Mouse (Mus musculus): ENCODE data around the gene Col17a1. TPM values are rescaled to one million over a fixed set of nuclear protein-coding genes. Genes with fewer than 3 reads are reported as not detected.

The Col17a1 gene
- polyA plus RNA-seq, 2 experiments, result 0.13 to 0.23 TPM

DNA sequence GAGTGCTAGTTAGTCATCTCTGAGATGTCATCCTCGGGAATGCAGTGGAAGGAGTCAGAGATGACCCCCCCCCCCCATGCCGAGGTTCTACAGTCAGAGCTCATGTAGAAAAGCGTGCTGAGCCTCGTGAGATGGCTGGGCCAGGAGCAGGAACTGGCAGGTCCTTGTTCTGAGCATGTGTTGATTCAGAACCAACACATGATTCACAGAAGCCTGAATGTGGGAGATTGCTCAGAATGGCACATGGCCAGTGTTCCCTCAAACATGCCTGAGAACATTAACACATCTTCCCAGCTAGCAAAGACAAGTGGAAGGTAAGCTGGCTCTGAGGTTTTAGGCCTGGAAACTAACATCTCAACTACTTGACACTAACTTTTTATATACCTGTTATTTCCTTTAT is 18.5 kb upstream of the Col17a1 start:
- WGBS (ENCODE audit: insufficient replicate concordance), result 55% methylated on average over 4 of the region's 4 CpGs
- H3K9me3 ChIP-seq (ENCODE audit: control insufficient read depth, low read length), result no peaks in the 10 kb centered on the region
- ATAC-seq (ENCODE audit: insufficient read depth) (no peak), DNase-seq (ENCODE audit: low read depth in 3 of 3, low spot score in 3 of 3) (no peak)
- H3K27me3 ChIP-seq (ENCODE audit: control insufficient read depth, insufficient read depth, low read length), result no peaks in the 10 kb centered on the region
- no peak overlapping the region for H3K4me3 ChIP-seq (ENCODE audit: insufficient read depth in 1 of 2, low read depth in 2 of 2, low read length in 2 of 2)
- no peak overlapping the region for H3K4me2 ChIP-seq (ENCODE audit: low read depth)
- H3K4me1 ChIP-seq (replicated peaks; ENCODE audit: control insufficient read depth in 2 of 2, insufficient read depth in 2 of 2, low read length in 1 of 2), result peaks cover 0 to under 1% of the 10 kb centered on the region in 2 experiments; a peak in 1 of 4 replicates
- H3K36me3 ChIP-seq (replicated peaks; ENCODE audit: control insufficient read depth, insufficient read depth, low read depth), result no peaks in the 10 kb centered on the region
- H3K9ac ChIP-seq (replicated peaks), result no peak overlapping the region
- no peak for TF ChIP-seq CTCF (IDR thresholded peaks at IDR 0.05; ENCODE audit: low read depth)
- no peak overlapping the region for H3K27ac ChIP-seq

DNA sequence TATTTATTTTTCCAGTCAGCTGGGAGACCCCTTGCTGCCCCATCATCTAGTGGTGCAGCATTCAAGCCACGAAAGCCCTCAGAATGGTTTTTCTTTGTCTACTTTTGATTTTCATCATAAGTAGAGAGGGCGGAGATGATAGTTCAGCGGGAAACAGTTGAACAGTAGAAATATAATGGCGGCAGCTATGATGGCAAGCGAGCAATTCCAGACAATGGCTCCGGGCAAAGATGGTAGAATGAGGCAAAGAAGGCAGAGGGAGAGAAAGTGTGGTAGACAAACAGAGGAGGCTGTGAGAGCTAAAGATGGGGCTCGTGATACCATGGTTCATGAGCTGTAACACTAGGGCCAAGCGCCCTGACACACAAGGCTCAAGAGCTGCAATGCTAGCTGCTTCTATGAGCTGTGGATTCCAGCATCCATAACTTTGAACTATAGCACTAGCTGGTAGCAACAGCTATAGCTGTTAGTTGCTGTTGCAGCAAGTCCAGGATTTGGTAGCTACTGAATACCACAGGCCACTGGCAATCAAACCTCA is 13.9 kb upstream of the Col17a1 start:
- Histone ChIP-seq H3K4me1 (replicated peaks; ENCODE audit: control insufficient read depth in 2 of 2, insufficient read depth in 2 of 2, low read length in 1 of 2) (peaks cover 2 to 3% of the 10 kb centered on the region in 2 experiments; a peak in 1 of 4 replicates), H3K36me3 (replicated peaks; ENCODE audit: control insufficient read depth, insufficient read depth, low read depth) (no peaks in the 10 kb centered on the region), H3K4me2 (ENCODE audit: low read depth) (no peak overlapping the region), H3K27ac (no peak overlapping the region), H3K9me3 (ENCODE audit: control insufficient read depth, low read length) (no peaks in the 10 kb centered on the region), H3K9ac (replicated peaks) (no peak overlapping the region), H3K27me3 (ENCODE audit: control insufficient read depth, insufficient read depth, low read length) (no peaks in the 10 kb centered on the region), H3K4me3 (ENCODE audit: insufficient read depth in 1 of 2, low read depth in 2 of 2, low read length in 2 of 2) (no peak overlapping the region)
- WGBS (ENCODE audit: insufficient replicate concordance), result 74% methylated on average over 8 of the region's 8 CpGs
- ATAC-seq (ENCODE audit: insufficient read depth) (no peak), DNase-seq (ENCODE audit: low read depth in 3 of 3, low spot score in 3 of 3) (no peak)
- TF ChIP-seq CTCF (IDR thresholded peaks at IDR 0.05; ENCODE audit: low read depth), result no peak
- no peak for TF ChIP-seq EP300 (IDR thresholded peaks at IDR 0.05; ENCODE audit: low read depth)

DNA sequence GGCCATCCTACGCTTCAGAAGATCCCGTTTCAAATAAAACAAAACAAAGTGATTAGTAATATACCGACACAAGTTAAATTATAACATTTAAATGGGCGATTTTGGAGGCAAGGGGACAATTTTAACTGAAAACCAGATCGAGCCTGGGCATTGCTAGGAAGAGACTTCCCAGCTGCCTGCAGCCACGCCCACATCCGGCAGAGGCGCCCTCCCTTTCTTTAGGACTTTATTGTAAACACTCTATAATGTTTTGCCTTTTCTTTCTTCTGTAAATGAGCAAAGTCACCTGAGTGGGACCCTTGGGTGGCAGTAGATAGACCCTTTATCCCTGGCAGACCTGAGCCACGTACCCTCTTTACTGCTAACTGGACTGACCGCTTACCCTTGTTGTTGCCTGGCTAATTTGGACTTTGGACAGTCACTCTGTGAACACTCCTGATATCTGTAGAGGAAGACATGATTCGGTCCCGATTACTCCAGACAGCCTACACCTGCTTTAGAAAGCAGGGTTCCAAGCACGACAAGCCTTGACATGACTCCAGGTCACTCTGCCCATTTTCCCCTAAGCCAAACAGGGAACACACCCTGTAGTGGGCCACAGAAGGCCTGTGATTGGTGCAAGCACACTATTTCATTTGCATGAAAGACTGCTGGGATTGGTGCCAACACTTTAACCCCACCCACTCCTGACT is 13.3 kb upstream of the Col17a1 start:
- Histone ChIP-seq H3K4me1 (replicated peaks; ENCODE audit: control insufficient read depth in 2 of 2, insufficient read depth in 2 of 2, low read length in 1 of 2) (peaks cover 2 to 3% of the 10 kb centered on the region in 2 experiments; a peak in 1 of 4 replicates), H3K36me3 (replicated peaks; ENCODE audit: control insufficient read depth, insufficient read depth, low read depth) (no peaks in the 10 kb centered on the region), H3K4me3 (ENCODE audit: insufficient read depth in 1 of 2, low read depth in 2 of 2, low read length in 2 of 2) (no peak overlapping the region), H3K27me3 (ENCODE audit: control insufficient read depth, insufficient read depth, low read length) (no peaks in the 10 kb centered on the region), H3K9ac (replicated peaks) (no peak overlapping the region), H3K27ac (no peak overlapping the region), H3K4me2 (ENCODE audit: low read depth) (no peak overlapping the region), H3K9me3 (ENCODE audit: control insufficient read depth, low read length) (no peaks in the 10 kb centered on the region)
- 56% methylated on average over 13 of the region's 13 CpGs for WGBS (ENCODE audit: insufficient replicate concordance)
- TF ChIP-seq CTCF (IDR thresholded peaks at IDR 0.05; ENCODE audit: low read depth), result no peak
- no peak for TF ChIP-seq EP300 (IDR thresholded peaks at IDR 0.05; ENCODE audit: low read depth)
- no peak for ATAC-seq (ENCODE audit: insufficient read depth)
- DNase-seq (ENCODE audit: low read depth in 3 of 3, low spot score in 3 of 3), result no peak

DNA sequence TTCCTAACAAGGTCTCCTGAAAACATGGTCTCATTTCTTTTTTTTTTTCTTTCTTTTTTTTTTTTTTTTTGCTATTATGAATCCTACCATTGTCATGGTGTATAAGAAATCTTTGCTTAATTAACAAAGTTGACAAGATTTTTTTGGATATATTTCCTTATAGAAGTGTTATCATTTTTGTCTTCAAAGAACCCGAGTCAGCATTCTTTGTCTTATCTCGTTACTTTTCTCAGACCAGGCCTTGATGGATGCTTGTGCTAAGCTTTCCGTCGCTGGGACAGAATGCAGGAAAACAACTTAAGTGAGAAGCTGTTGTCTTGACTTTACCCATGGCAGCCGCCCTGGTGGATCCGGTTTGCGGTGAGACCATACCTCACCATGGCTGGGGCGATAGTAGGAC is 8.6 kb upstream of the Col17a1 start:
- no peak for DNase-seq (ENCODE audit: low read depth in 3 of 3, low spot score in 3 of 3)
- H3K4me1 ChIP-seq (replicated peaks; ENCODE audit: control insufficient read depth in 2 of 2, insufficient read depth in 2 of 2, low read length in 1 of 2), result peaks cover 2 to 5% of the 10 kb centered on the region in 2 experiments; a peak in 1 of 4 replicates
- WGBS (ENCODE audit: insufficient replicate concordance), result 64% methylated on average over 8 of the region's 8 CpGs
- H3K27ac ChIP-seq, result no peak overlapping the region
- H3K9ac ChIP-seq (replicated peaks), result no peak overlapping the region
- H3K9me3 ChIP-seq (ENCODE audit: control insufficient read depth, low read length), result no peaks in the 10 kb centered on the region
- H3K27me3 ChIP-seq (ENCODE audit: control insufficient read depth, insufficient read depth, low read length), result no peaks in the 10 kb centered on the region
- H3K36me3 ChIP-seq (replicated peaks; ENCODE audit: control insufficient read depth, insufficient read depth, low read depth), result no peaks in the 10 kb centered on the region
- TF ChIP-seq CTCF (IDR thresholded peaks at IDR 0.05; ENCODE audit: low read depth) (no peak), EP300 (IDR thresholded peaks at IDR 0.05; ENCODE audit: low read depth) (no peak)
- no peak overlapping the region for H3K4me2 ChIP-seq (ENCODE audit: low read depth)
- no peak for ATAC-seq (ENCODE audit: insufficient read depth)
- no peak overlapping the region for H3K4me3 ChIP-seq (ENCODE audit: insufficient read depth in 1 of 2, low read depth in 2 of 2, low read length in 2 of 2)

DNA sequence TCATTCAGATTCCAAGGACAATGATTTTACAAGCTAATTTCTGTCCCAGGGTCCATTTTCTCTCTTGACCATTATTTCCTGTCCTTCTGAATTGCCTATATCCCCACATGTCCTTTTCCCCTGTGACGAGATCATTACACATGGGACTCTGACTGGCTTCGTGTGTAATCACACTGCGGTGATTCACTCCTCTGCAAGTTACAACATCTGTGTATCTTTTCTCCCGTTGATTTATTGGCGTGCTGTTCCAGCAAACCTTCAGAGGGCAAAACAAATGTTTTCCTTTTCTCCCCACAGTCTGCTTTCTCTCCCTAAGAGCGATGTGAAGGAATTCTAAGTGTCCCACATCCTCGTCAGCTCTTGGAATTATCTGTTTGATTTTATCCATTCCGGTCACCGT is 7.8 kb upstream of the Col17a1 start:
- 62% methylated on average over 9 of the region's 9 CpGs for WGBS (ENCODE audit: insufficient replicate concordance)
- Histone ChIP-seq H3K9ac (replicated peaks) (no peak overlapping the region), H3K36me3 (replicated peaks; ENCODE audit: control insufficient read depth, insufficient read depth, low read depth) (no peaks in the 10 kb centered on the region), H3K4me2 (ENCODE audit: low read depth) (no peak overlapping the region), H3K27ac (no peak overlapping the region), H3K4me1 (replicated peaks; ENCODE audit: control insufficient read depth in 2 of 2, insufficient read depth in 2 of 2, low read length in 1 of 2) (0 out of 4 replicates have a peak, but pooled peaks cover 0 to 2% of the 10 kb centered on the region in 2 experiments), H3K4me3 (ENCODE audit: insufficient read depth in 1 of 2, low read depth in 2 of 2, low read length in 2 of 2) (no peak overlapping the region), H3K9me3 (ENCODE audit: control insufficient read depth, low read length) (no peaks in the 10 kb centered on the region), H3K27me3 (ENCODE audit: control insufficient read depth, insufficient read depth, low read length) (no peaks in the 10 kb centered on the region)
- no peak for ATAC-seq (ENCODE audit: insufficient read depth)
- TF ChIP-seq EP300 (IDR thresholded peaks at IDR 0.05; ENCODE audit: low read depth) (no peak), CTCF (IDR thresholded peaks at IDR 0.05; ENCODE audit: low read depth) (no peak)
- DNase-seq (ENCODE audit: low read depth in 3 of 3, low spot score in 3 of 3), result no peak

Data from liver, embryonic 14.5 days (tissue).